Mouse (Mus musculus) stomach, postnatal 0 days (tissue): Measurements from ENCODE around the gene Gmds. TPM values are rescaled to one million over a fixed set of nuclear protein-coding genes. Genes with fewer than 3 reads are reported as not detected.

Experiments used
- ATAC-seq: fragments of 200-750 bp; cut with Nextera tagmentation; 2 replicates; pipeline ENCODE4 v1.8.0; 2017; ENCODE audit not compliant: low FRiP score, low TSS enrichment
- DNase-seq: peaks from one replicate; pipeline ENCODE4 v3.0.0-alpha.2; 2016; ENCODE audit warnings: low spot score
- H3K27ac ChIP-seq: fragments of 300-500 bp; sonication (generic); replicated peaks from 2 replicates; pipeline ENCODE4 v1.5.1; 2014; ENCODE audit warnings: mild to moderate bottlenecking, control low read depth
- H3K27me3 ChIP-seq: fragments of 300-500 bp; sonication (generic); 2 replicates; pipeline ENCODE4 v1.6.1; 2014; ENCODE audit warnings: low read length; ENCODE audit not compliant: control insufficient read depth, insufficient read depth
- H3K36me3 ChIP-seq: fragments of 300-500 bp; sonication (generic); 2 replicates; pipeline ENCODE4 v1.6.1; 2014; ENCODE audit warnings: low read length, mixed read lengths; ENCODE audit not compliant: control insufficient read depth, insufficient read depth
- H3K4me1 ChIP-seq: fragments of 300-500 bp; sonication (generic); replicated peaks from 2 replicates; pipeline ENCODE4 v1.6.1; 2014; ENCODE audit warnings: antibody characterized with exemption; ENCODE audit not compliant: control insufficient read depth, insufficient read depth
- H3K4me2 ChIP-seq: fragments of 300-500 bp; sonication (generic); replicated peaks from 2 replicates; pipeline ENCODE4 v1.6.1; 2014; ENCODE audit warnings: low read depth, mild to moderate bottlenecking, control low read depth, moderate library complexity
- H3K4me3 ChIP-seq: fragments of 300-500 bp; sonication (generic); 2 replicates; pipeline ENCODE4 v1.5.1; 2014; ENCODE audit warnings: low read depth, low read length, control low read depth
- H3K9ac ChIP-seq: fragments of 300-500 bp; sonication (generic); 2 replicates; pipeline ENCODE4 v1.6.1; 2014; ENCODE audit warnings: mild to moderate bottlenecking, low read length, control low read depth, mixed read lengths
- H3K9me3 ChIP-seq: fragments of 300-500 bp; sonication (generic); 2 replicates; pipeline ENCODE4 v1.6.1; 2016; ENCODE audit warnings: low read length; ENCODE audit not compliant: control insufficient read depth
- CTCF ChIP-seq: IDR thresholded peaks from 2 replicates; pipeline ENCODE4 v1.5.1; 2016; ENCODE audit warnings: antibody characterized with exemption, low read depth, mild to moderate bottlenecking, moderate library complexity
- EP300 ChIP-seq: optimal IDR thresholded peaks from 2 replicates; pipeline ENCODE3; 2016; ENCODE audit warnings: antibody characterized with exemption
- WGBS: fragments of 180-500 bp; shearing (Covaris S2); extraction: QIAGEN DNeasy Blood & Tissue Kit; methylation state at CpG from one replicate; pipeline ENCODE4 v1.1.7; 2014; 5-methylcytosine and 5-hydroxymethylcytosine counted together
- polyA plus RNA-seq: library from polyadenylated mRNA; unstranded; fragments of >200 nt; fragmentation: Nextera tagmentation; extraction: Ambion mirVana; gene quantifications from 2 replicates; pipeline ENCODE4 v1.2.1, GENCODE M21; 2015

Gene Gmds
- polyA plus RNA-seq, 1 experiment from 2014 or later = 102 TPM

- TF ChIP-seq EP300 (no peak), CTCF (no peak)
- no peak overlapping the region for H3K4me2 ChIP-seq
- no peak overlapping the region for H3K27ac ChIP-seq
- no peak overlapping the region for H3K9ac ChIP-seq
- H3K27me3 ChIP-seq = no peaks in the 10 kb centered on the region
- H3K4me3 ChIP-seq = no peak overlapping the region
- no peak for ATAC-seq
- 78% methylated on average over 3 of the region's 3 CpGs for WGBS
- no peaks in the 10 kb centered on the region for H3K36me3 ChIP-seq
- no peak for DNase-seq
- H3K4me1 ChIP-seq = no peaks in the 10 kb centered on the region
- H3K9me3 ChIP-seq = no peaks in the 10 kb centered on the region
Observed at GRCm38 (mm10) chr13:31900191-31900590, 438.3 kb downstream of the Gmds start.

GRCm38 (mm10) chr13:31899392-31899791 is 439.1 kb downstream of the Gmds start:
- Histone ChIP-seq H3K9me3 (no peaks in the 10 kb centered on the region), H3K4me1 (no peaks in the 10 kb centered on the region), H3K4me3 (no peak overlapping the region), H3K27me3 (no peaks in the 10 kb centered on the region), H3K4me2 (no peak overlapping the region), H3K36me3 (no peaks in the 10 kb centered on the region), H3K27ac (no peak overlapping the region), H3K9ac (no peak overlapping the region)
- TF ChIP-seq EP300 (no peak), CTCF (no peak)
- DNase-seq = no peak
- WGBS = 82% methylated on average over 5 of the region's 5 CpGs
- ATAC-seq = no peak

- WGBS = 84% methylated on average over 4 of the region's 4 CpGs
Observed at GRCm38 (mm10) chr13:31897493-31897892, 441.0 kb downstream of the Gmds start.

GRCm38 (mm10) chr13:31894511-31894910 is 444.0 kb downstream of the Gmds start:
- Histone ChIP-seq H3K4me3 (no peak overlapping the region), H3K4me1 (no peaks in the 10 kb centered on the region), H3K4me2 (no peak overlapping the region), H3K9ac (no peak overlapping the region), H3K9me3 (no peaks in the 10 kb centered on the region), H3K27me3 (no peaks in the 10 kb centered on the region), H3K36me3 (no peaks in the 10 kb centered on the region), H3K27ac (no peak overlapping the region)
- ATAC-seq (no peak), DNase-seq (no peak)
- TF ChIP-seq EP300 = no peak
- WGBS = 71% methylated on average over 3 of the region's 3 CpGs

More at GRCm38 (mm10) chr13:31897493-31897892, 441.0 kb downstream of the Gmds start:
- TF ChIP-seq CTCF (no peak), EP300 (no peak)
- Histone ChIP-seq H3K27me3 (no peaks in the 10 kb centered on the region), H3K4me1 (no peaks in the 10 kb centered on the region), H3K9me3 (no peaks in the 10 kb centered on the region), H3K4me3 (no peak overlapping the region), H3K4me2 (no peak overlapping the region), H3K9ac (no peak overlapping the region), H3K36me3 (no peaks in the 10 kb centered on the region), H3K27ac (no peak overlapping the region)
- DNase-seq (no peak), ATAC-seq (no peak)

GRCm38 (mm10) chr13:31892913-31893514 is 445.5 kb downstream of the Gmds start:
- 63% methylated on average over 2 of the region's 2 CpGs for WGBS
- H3K9me3 ChIP-seq = no peaks in the 10 kb centered on the region
- no peak overlapping the region for H3K4me2 ChIP-seq

GRCm38 (mm10) chr13:31888500-31888899 is 450.0 kb downstream of the Gmds start:
- Histone ChIP-seq H3K4me2 (no peak overlapping the region), H3K36me3 (no peaks in the 10 kb centered on the region), H3K27ac (no peak overlapping the region), H3K9ac (no peak overlapping the region), H3K4me1 (no peaks in the 10 kb centered on the region), H3K27me3 (no peaks in the 10 kb centered on the region), H3K4me3 (no peak overlapping the region), H3K9me3 (no peaks in the 10 kb centered on the region)
- no peak for TF ChIP-seq CTCF
- TF ChIP-seq EP300 = no peak
- 46% methylated on average over 3 of the region's 3 CpGs for WGBS
- DNase-seq (no peak), ATAC-seq (no peak)

More at GRCm38 (mm10) chr13:31892913-31893514, 445.5 kb downstream of the Gmds start:
- Histone ChIP-seq H3K27me3 (no peaks in the 10 kb centered on the region), H3K36me3 (no peaks in the 10 kb centered on the region), H3K27ac (no peak overlapping the region), H3K9ac (no peak overlapping the region), H3K4me1 (no peaks in the 10 kb centered on the region), H3K4me3 (no peak overlapping the region)
- TF ChIP-seq CTCF (no peak), EP300 (no peak)
- no peak for DNase-seq
- ATAC-seq = no peak
